Mouse (Mus musculus): ENCODE results near the gene Casp7.

The Casp7 gene

DNA sequence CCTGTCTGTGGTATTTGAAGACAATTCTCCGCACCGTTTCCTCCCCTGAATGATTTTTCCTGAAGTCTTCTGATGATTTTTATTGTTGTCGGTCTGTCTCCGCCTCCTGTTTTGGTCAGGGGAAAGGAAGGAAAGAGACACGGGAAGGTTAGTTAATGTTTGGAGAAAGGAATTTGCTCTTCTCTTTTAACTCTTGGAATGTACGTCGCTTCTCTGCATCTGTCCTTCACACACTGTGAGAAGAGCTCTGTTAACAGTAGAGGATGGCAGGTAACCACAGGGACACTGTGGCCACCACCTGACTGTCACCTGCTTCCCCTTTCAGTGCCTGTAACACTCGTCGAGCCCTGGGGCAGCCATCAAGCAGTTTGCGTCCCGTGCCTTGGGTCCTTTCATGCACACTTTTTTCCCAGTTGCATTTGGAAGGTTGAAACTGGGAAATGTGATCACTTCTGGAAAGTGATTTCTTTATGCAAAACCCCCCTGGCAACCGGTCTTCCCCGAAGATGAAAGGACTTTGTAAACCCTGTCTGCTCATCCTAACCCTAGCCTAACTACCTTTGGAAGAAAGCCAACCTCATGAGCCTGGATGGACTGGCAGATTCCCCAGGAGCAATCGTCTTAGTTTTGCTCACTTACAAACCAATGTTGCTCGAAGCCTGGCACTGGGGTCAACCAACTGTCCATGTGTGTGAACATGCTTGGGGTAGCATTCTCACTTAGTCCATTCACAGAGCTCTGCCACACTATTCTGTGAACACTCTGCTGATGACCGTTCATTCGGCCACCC lies 27.9 kb downstream of the Casp7 start:
- no peak for DNase-seq (ENCODE audit: low spot score)

- DNase-seq (ENCODE audit: low spot score), result no peak
Observed at GRCm38 (mm10) chr19:56425492-56425891, 28.6 kb downstream of the Casp7 start.

DNA sequence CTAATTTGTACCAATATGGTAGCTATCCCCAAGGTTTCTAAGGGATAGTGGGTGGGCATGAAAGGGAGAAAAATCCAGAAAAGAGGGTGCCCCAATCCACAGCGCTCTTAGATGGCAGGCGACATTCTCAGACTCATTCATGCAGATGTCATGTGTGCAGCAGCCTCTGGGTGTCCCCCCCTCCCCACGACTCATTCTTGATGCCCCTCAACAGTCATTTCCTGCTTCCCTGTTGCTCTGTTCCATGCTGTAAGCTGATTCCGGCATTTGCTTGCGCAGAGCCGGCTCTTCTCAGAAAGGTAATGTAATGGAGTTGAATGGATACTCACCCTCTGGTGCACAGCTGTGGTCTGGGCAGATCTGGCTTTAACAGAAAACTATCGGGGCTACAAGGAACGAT lies 33.4 kb downstream of the Casp7 start:
- no peak for DNase-seq (ENCODE audit: low spot score)

- no peak for DNase-seq (ENCODE audit: low spot score)
Observed at GRCm38 (mm10) chr19:56432706-56433105, 35.8 kb downstream of the Casp7 start.

DNA sequence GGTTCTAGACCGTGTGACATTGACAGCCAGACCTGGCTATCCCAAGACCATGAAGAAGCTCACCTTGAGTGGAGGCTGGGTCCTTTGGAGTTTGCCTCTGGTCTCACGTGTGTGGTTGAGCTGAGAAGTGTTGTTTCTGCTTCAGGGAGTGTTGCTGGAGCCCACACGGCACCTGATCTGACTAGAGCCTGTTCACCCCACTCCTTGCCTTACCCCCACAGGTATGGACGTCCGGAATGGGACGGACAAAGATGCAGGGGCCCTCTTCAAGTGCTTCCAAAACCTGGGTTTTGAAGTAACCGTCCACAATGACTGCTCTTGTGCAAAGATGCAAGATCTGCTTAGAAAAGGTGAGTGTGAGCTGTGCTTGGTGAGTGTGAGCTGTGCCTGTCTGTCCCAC lies 36.7 kb downstream of the Casp7 start:
- no peak for DNase-seq (ENCODE audit: low spot score)

GRCm38 (mm10) chr19:56436380-56436779 lies 39.5 kb downstream of the Casp7 start:
- DNase-seq (ENCODE audit: low spot score), result no peak

DNA sequence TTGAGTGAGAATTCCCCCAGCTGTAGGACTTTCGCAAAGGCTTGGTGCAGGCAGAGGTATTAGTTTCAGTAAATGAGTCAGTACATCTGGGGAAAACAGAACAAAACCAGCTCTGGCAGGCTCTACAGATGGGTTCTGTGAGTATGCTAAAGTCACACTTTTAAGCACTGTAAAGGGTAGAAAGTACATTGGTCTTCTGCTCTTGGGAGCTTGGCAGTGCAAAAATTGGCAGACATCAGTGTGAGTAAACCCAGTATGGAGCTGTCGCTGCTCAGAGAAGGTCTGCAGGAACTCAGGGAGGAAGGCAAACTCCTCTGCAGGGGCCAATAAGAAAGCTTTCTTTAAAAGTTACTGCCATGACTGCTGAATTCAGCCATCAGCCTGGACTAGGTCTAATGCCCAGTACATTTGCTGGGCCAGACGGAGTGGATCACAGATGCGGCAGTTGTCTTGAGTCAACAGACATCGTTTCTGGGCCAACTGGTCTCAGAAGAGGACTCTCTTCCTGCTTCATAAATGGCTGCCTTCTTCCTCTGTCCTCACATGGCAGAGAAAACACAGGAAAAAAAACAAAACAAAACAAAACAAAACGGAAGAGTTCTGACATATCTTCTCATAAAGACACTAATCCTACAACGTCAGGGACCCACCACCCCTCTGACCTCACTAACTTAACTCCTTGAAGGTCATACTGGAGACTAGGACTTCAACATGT lies 41.6 kb downstream of the Casp7 start:
- DNase-seq (ENCODE audit: low spot score), result no peak

- peak; percentile 83 for DNase-seq (ENCODE audit: low spot score)
Observed at GRCm38 (mm10) chr19:56439072-56439434, 42.1 kb downstream of the Casp7 start.

GRCm38 (mm10) chr19:56443445-56443844 lies 46.5 kb downstream of the Casp7 start:
- no peak for DNase-seq (ENCODE audit: low spot score)

DNA sequence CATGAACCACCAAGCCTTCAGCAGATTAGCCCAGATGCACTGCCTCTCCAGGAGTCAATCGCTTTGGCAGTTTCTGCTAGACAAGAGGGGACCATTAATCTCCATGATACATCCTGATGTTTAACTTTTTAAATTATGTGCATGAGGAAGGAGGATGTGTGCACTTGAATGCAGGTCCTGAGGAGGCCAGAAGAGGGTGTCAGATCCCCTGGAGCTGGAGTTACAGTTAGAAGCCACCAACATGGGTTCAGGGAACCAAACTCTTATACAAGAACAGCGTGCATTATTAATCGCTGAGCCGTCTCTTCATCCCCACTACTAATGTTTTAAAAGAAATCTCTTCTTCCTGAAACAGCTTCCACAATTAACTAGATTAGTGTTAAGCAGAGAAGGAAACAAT lies 51.9 kb downstream of the Casp7 start:
- no peak for DNase-seq (ENCODE audit: low spot score)

GRCm38 (mm10) chr19:56449537-56449936 lies 52.6 kb downstream of the Casp7 start:
- no peak for DNase-seq (ENCODE audit: low spot score)

DNA sequence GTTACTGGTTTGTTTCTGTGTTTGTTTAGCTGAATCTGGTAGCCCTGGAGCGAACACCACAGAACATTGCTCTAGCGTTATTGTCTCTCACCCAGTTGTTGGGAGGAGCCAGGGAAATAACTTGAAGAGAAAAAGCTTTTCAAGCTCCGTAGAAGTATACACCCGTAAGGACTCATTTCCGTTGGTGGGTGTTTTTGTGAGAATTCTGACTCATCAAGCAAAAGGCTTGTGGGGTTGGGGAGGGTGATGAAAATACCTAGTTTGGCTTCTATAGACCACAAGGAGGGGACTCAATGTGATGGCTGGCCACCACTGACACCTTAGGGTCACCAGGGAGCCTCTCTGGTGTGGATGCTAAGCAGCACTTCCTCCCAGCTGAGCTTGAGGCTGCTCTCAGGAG lies 54.0 kb downstream of the Casp7 start:
- no peak for DNase-seq (ENCODE audit: low spot score)

DNA sequence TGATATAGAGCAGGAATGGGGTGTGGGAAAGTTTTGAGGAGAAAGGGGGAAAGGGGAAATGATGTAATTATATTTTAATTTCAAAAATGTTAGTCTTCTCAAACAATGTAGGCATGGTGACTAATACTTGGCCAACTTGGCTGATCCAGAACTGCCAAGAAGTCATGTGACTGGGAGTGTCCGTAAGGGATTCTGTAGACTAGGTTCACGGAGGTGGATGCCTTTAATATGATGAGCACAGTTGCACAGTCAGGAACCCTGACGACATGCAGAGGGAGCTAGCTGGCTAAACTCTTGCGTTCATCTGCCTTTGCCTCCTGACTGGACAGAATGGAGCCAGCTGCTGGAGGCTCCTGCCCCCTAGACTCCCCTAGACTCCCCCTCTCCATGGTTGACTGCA lies 54.9 kb downstream of the Casp7 start:
- no peak for DNase-seq (ENCODE audit: low spot score)

- DNase-seq (ENCODE audit: low spot score), result no peak
Observed at GRCm38 (mm10) chr19:56452421-56452820, 55.5 kb downstream of the Casp7 start.

- DNase-seq (ENCODE audit: low spot score), result no peak
Observed at GRCm38 (mm10) chr19:56454862-56455261, 57.9 kb downstream of the Casp7 start.

DNA sequence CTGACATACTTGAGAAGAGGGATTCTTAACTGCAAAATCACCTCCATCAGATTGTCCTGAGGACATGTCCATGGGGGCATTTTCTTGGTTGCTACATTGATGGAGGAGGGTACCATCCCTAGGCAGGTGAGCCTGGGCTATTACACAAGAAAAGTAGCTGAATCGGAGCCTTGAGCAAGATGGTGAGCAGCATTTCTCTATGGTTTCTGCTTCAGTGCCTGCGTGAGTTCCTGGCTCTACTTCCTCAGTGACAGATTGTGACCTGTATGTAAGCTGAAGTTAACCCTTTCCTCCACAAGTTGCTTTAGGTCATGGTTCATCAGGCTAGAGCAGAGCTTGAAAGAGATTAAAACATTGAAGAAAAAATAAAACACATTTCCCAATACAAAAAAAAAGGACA lies 58.4 kb downstream of the Casp7 start:
- no peak for DNase-seq (ENCODE audit: low spot score)

GRCm38 (mm10) chr19:56457569-56457968 lies 60.6 kb downstream of the Casp7 start:
- no peak for DNase-seq (ENCODE audit: low spot score)

GRCm38 (mm10) chr19:56459154-56460050 lies 62.5 kb downstream of the Casp7 start:
- DNase-seq (ENCODE audit: low spot score), result no peak

- DNase-seq (ENCODE audit: low spot score), result no peak
Observed at GRCm38 (mm10) chr19:56460241-56460640, 63.3 kb downstream of the Casp7 start.

- no peak for DNase-seq (ENCODE audit: low spot score)
Observed at GRCm38 (mm10) chr19:56461522-56462101, 64.7 kb downstream of the Casp7 start, which contains the start of gene Plekhs1. Gene Plekhs1, plus strand, starts transcription at chr19:56461640.

DNA sequence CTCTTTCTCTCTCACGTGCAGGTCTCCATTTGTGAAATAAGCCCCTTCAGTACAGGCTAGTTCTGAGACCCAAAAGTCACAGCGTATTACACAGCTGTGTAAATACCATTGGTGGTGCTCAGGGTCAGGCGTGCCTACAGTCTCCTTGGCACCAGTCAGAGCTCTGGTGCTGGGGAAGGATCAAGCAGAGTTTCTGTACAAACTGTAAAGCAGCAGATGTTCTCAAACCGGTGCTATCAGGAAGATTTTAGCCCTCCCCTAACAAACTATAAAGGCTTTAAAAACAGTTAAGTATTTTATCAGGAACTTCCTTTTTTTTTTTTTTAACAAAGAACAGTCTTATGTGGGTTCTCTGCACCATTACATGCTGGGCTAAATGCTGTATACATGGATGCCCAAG lies 65.9 kb downstream of the Casp7 start:
- no peak for DNase-seq (ENCODE audit: low spot score)

- no peak for DNase-seq (ENCODE audit: low spot score)
Observed at GRCm38 (mm10) chr19:56466486-56466885, 69.6 kb downstream of the Casp7 start.
